Mouse (Mus musculus): ENCODE measurements around the gene Rassf5. TPM values are rescaled to one million over a fixed set of nuclear protein-coding genes. Genes with fewer than 3 reads are reported as not detected.

Rassf5 gene
- polyA plus RNA-seq, 1 experiment: 9.8 TPM

GRCm38 (mm10) chr1:131211655-131212054 lies 33.4 kb downstream of the Rassf5 start:
- no peak for TF ChIP-seq CEBPB (IDR thresholded peaks at IDR 0.05; ENCODE audit: insufficient read depth, poor library complexity, severe bottlenecking)
- Histone ChIP-seq H3K36me3 (ENCODE audit: control insufficient read depth, insufficient read depth) (no peaks in the 10 kb centered on the region), H3K4me2 (ENCODE audit: low read depth) (no peak overlapping the region), H3ac (ENCODE audit: control insufficient read depth, insufficient read length) (no peak overlapping the region), H3K79me2 (ENCODE audit: control insufficient read depth, insufficient read depth) (no peaks in the 10 kb centered on the region), H3K27me3 (ENCODE audit: control insufficient read depth, insufficient read depth, insufficient read length) (no peaks in the 10 kb centered on the region), H3K4me3 (no peak overlapping the region)

- no peak overlapping the region for H3K4me3 ChIP-seq
- H3K4me2 ChIP-seq (ENCODE audit: low read depth): no peak overlapping the region
- no peak overlapping the region for H3ac ChIP-seq (ENCODE audit: control insufficient read depth, insufficient read length)
- TF ChIP-seq MYOD1 (IDR thresholded peaks at IDR 0.05; ENCODE audit: control insufficient read depth in 1 of 3, insufficient read length in 2 of 3, low read depth in 2 of 3): peak; percentile 24 to 62 (median 57)
- peak; percentile 31; the same call in 1 of the 2 replicates for TF ChIP-seq CEBPB (IDR thresholded peaks at IDR 0.05; ENCODE audit: insufficient read depth, poor library complexity, severe bottlenecking)
- TF ChIP-seq TCF3 (IDR thresholded peaks at IDR 0.05; ENCODE audit: insufficient read length, low read depth): no peak
- TF ChIP-seq MYOG (IDR thresholded peaks at IDR 0.05; ENCODE audit: control insufficient read depth in 1 of 3, insufficient read depth in 1 of 3, insufficient read length in 2 of 3, low read depth in 2 of 3): peak; percentile 3 to 86 (median 54)
- no peaks in the 10 kb centered on the region for H3K79me2 ChIP-seq (ENCODE audit: control insufficient read depth, insufficient read depth)
- no peaks in the 10 kb centered on the region for H3K36me3 ChIP-seq (ENCODE audit: control insufficient read depth, insufficient read depth)
- H3K27me3 ChIP-seq (ENCODE audit: control insufficient read depth, insufficient read depth, insufficient read length): no peaks in the 10 kb centered on the region
These were observed 35.1 kb downstream of the Rassf5 start for GRCm38 (mm10) chr1:131209971-131210426.

- no peaks in the 10 kb centered on the region for H3K79me2 ChIP-seq (ENCODE audit: control insufficient read depth, insufficient read depth)
- no peaks in the 10 kb centered on the region for H3K36me3 ChIP-seq (ENCODE audit: control insufficient read depth, insufficient read depth)
- no peak overlapping the region for H3K4me2 ChIP-seq (ENCODE audit: low read depth)
- no peaks in the 10 kb centered on the region for H3K27me3 ChIP-seq (ENCODE audit: control insufficient read depth, insufficient read depth, insufficient read length)
- no peak overlapping the region for H3ac ChIP-seq (ENCODE audit: control insufficient read depth, insufficient read length)
- TF ChIP-seq USF1 (IDR thresholded peaks at IDR 0.05; ENCODE audit: low read depth) (no peak), REST (IDR thresholded peaks at IDR 0.05; ENCODE audit: insufficient read depth, insufficient read length) (no peak), TCF3 (IDR thresholded peaks at IDR 0.05; ENCODE audit: insufficient read length, low read depth) (no peak), MAX (IDR thresholded peaks at IDR 0.05; ENCODE audit: low read depth) (no peak), CEBPB (IDR thresholded peaks at IDR 0.05; ENCODE audit: insufficient read depth, poor library complexity, severe bottlenecking) (no peak), MYOD1 (IDR thresholded peaks at IDR 0.05; ENCODE audit: control insufficient read depth in 1 of 3, insufficient read length in 2 of 3, low read depth in 2 of 3) (no peak), POLR2AphosphoS2 (IDR thresholded peaks at IDR 0.05; ENCODE audit: insufficient read length, low read depth) (no peak), SRF (IDR thresholded peaks at IDR 0.05; ENCODE audit: control insufficient read depth, insufficient read length, low read depth) (no peak), TCF12 (IDR thresholded peaks at IDR 0.05; ENCODE audit: insufficient read depth, poor library complexity, severe bottlenecking) (no peak), E2F4 (IDR thresholded peaks at IDR 0.05; ENCODE audit: insufficient read depth) (no peak), POLR2A (IDR thresholded peaks at IDR 0.05; ENCODE audit: insufficient read length, low read depth) (no peak), MYOG (IDR thresholded peaks at IDR 0.05; ENCODE audit: control insufficient read depth in 1 of 3, insufficient read depth in 1 of 3, insufficient read length in 2 of 3, low read depth in 2 of 3) (no peak)
- H3K4me3 ChIP-seq: no peak overlapping the region
These were observed 36.3 kb downstream of the Rassf5 start for GRCm38 (mm10) chr1:131208800-131209199.

- no peaks in the 10 kb centered on the region for H3K79me2 ChIP-seq (ENCODE audit: control insufficient read depth, insufficient read depth)
- no peak for TF ChIP-seq E2F4 (IDR thresholded peaks at IDR 0.05; ENCODE audit: insufficient read depth)
- no peak for TF ChIP-seq CEBPB (IDR thresholded peaks at IDR 0.05; ENCODE audit: insufficient read depth, poor library complexity, severe bottlenecking)
- no peak for TF ChIP-seq REST (IDR thresholded peaks at IDR 0.05; ENCODE audit: insufficient read depth, insufficient read length)
- TF ChIP-seq MYOG (IDR thresholded peaks at IDR 0.05; ENCODE audit: control insufficient read depth in 1 of 3, insufficient read depth in 1 of 3, insufficient read length in 2 of 3, low read depth in 2 of 3): no peak
- no peak for TF ChIP-seq USF1 (IDR thresholded peaks at IDR 0.05; ENCODE audit: low read depth)
- TF ChIP-seq POLR2A (IDR thresholded peaks at IDR 0.05; ENCODE audit: insufficient read length, low read depth): no peak
- H3K27me3 ChIP-seq (ENCODE audit: control insufficient read depth, insufficient read depth, insufficient read length): no peaks in the 10 kb centered on the region
- no peak overlapping the region for H3K4me3 ChIP-seq
- no peak overlapping the region for H3ac ChIP-seq (ENCODE audit: control insufficient read depth, insufficient read length)
- H3K4me2 ChIP-seq (ENCODE audit: low read depth): no peak overlapping the region
- no peaks in the 10 kb centered on the region for H3K36me3 ChIP-seq (ENCODE audit: control insufficient read depth, insufficient read depth)
These were observed 37.0 kb downstream of the Rassf5 start for GRCm38 (mm10) chr1:131208081-131208480.

- Histone ChIP-seq H3K36me3 (ENCODE audit: control insufficient read depth, insufficient read depth) (no peaks in the 10 kb centered on the region), H3K4me3 (no peak overlapping the region), H3ac (ENCODE audit: control insufficient read depth, insufficient read length) (no peak overlapping the region), H3K79me2 (ENCODE audit: control insufficient read depth, insufficient read depth) (no peaks in the 10 kb centered on the region), H3K27me3 (ENCODE audit: control insufficient read depth, insufficient read depth, insufficient read length) (no peaks in the 10 kb centered on the region), H3K4me2 (ENCODE audit: low read depth) (no peak overlapping the region)
- TF ChIP-seq MYOG (IDR thresholded peaks at IDR 0.05; ENCODE audit: control insufficient read depth in 1 of 3, insufficient read depth in 1 of 3, insufficient read length in 2 of 3, low read depth in 2 of 3): no peak
- TF ChIP-seq MYOD1 (IDR thresholded peaks at IDR 0.05; ENCODE audit: control insufficient read depth in 1 of 3, insufficient read length in 2 of 3, low read depth in 2 of 3): no peak
- TF ChIP-seq REST (IDR thresholded peaks at IDR 0.05; ENCODE audit: insufficient read depth, insufficient read length): no peak
- no peak for TF ChIP-seq POLR2A (IDR thresholded peaks at IDR 0.05; ENCODE audit: insufficient read length, low read depth)
- no peak for TF ChIP-seq POLR2AphosphoS2 (IDR thresholded peaks at IDR 0.05; ENCODE audit: insufficient read length, low read depth)
- TF ChIP-seq TCF12 (IDR thresholded peaks at IDR 0.05; ENCODE audit: insufficient read depth, poor library complexity, severe bottlenecking): no peak
- TF ChIP-seq CEBPB (IDR thresholded peaks at IDR 0.05; ENCODE audit: insufficient read depth, poor library complexity, severe bottlenecking): no peak
- no peak for TF ChIP-seq SRF (IDR thresholded peaks at IDR 0.05; ENCODE audit: control insufficient read depth, insufficient read length, low read depth)
- no peak for TF ChIP-seq E2F4 (IDR thresholded peaks at IDR 0.05; ENCODE audit: insufficient read depth)
- TF ChIP-seq USF1 (IDR thresholded peaks at IDR 0.05; ENCODE audit: low read depth): no peak
- no peak for TF ChIP-seq TCF3 (IDR thresholded peaks at IDR 0.05; ENCODE audit: insufficient read length, low read depth)
- TF ChIP-seq MAX (IDR thresholded peaks at IDR 0.05; ENCODE audit: low read depth): no peak
These were observed 37.5 kb downstream of the Rassf5 start for GRCm38 (mm10) chr1:131207531-131207930.
